Mouse (Mus musculus): ENCODE measurements around the gene Rnase13.

The Rnase13 gene

GRCm38 (mm10) chr14:51883527-51884030, 39.0 kb downstream of the Rnase13 start:
- in situ Hi-C loops (cut with MseI, MboI): no loop called here

GRCm38 (mm10) chr14:51877517-51877916, 45.1 kb downstream of the Rnase13 start:
- in situ Hi-C loops (cut with MseI, MboI): loop anchor here in 1 of 2 experiments (10.0 kb wide), 1 partner anchor 103 kb away; the partner anchor contains the start of gene Ang4

GRCm38 (mm10) chr14:51871741-51872140, 50.8 kb downstream of the Rnase13 start:
- in situ Hi-C loops (cut with MseI, MboI): loop anchor here in 1 of 2 experiments (10.0 kb wide), 1 partner anchor 97 kb away; the partner anchor contains the start of gene Ang4

All from mouse trophoblast stem cell (cell line).